Mouse (Mus musculus) hindbrain, embryonic 11.5 days (tissue): ENCODE data around the gene Arxes1. TPM values are rescaled to one million over a fixed set of nuclear protein-coding genes. Genes with fewer than 3 reads are reported as not detected.

Experiments
- polyA plus RNA-seq: library from polyadenylated mRNA; unstranded; fragments of >200 nt; fragmentation: Nextera tagmentation; extraction: Ambion mirVana; gene quantifications from 2 replicates; pipeline ENCODE4 v1.2.1, GENCODE M21; 2014

Gene Arxes1
- polyA plus RNA-seq, 1 experiment from 2014 or later: 53.1 TPM

Other genes with a start within 250 kb of the Arxes1 start
- 72.1 and 73.3 TPM in 2 replicates for gene Bhlhb9, start 235.8 kb upstream of the Arxes1 start, polyA plus RNA-seq
- 32.9 and 42.6 TPM in 2 replicates for gene Gprasp2, start 194.3 kb upstream of the Arxes1 start, polyA plus RNA-seq
- gene Arxes2, start 39.5 kb upstream of the Arxes1 start, polyA plus RNA-seq: 125 and 140 TPM in 2 replicates
- 305 and 309 TPM in 2 replicates for gene Bex2, start 34.9 kb downstream of the Arxes1 start, polyA plus RNA-seq
- not detected in 2 replicates for gene Nxf3, start 51.9 kb downstream of the Arxes1 start, polyA plus RNA-seq
- 85.4 and 86.3 TPM in 2 replicates for gene Bex4, start 105.6 kb downstream of the Arxes1 start, polyA plus RNA-seq
- 227 and 238 TPM in 2 replicates for gene Tceal8, start 139.0 kb downstream of the Arxes1 start, polyA plus RNA-seq
- 2.6 TPM in 2 replicates for gene Tceal5, start 170.5 kb downstream of the Arxes1 start, polyA plus RNA-seq
- 0.82 and 1.3 TPM in 2 replicates for gene Tceal7, start 181.4 kb downstream of the Arxes1 start, polyA plus RNA-seq
- gene Bex1, start 182.1 kb downstream of the Arxes1 start, polyA plus RNA-seq: 99.1 and 107 TPM in 2 replicates
- gene Tceal9, start 211.7 kb downstream of the Arxes1 start, polyA plus RNA-seq: 460 and 466 TPM in 2 replicates
- 733 and 747 TPM in 2 replicates for gene Bex3, start 236.9 kb downstream of the Arxes1 start, polyA plus RNA-seq